Mouse (Mus musculus): ENCODE measurements around the gene Mfsd1.
A peak's percentile ranks its signal among the peaks of the same experiment; 100 is the strongest.

- TF ChIP-seq ZC3H11A (IDR thresholded peaks at IDR 0.05; ENCODE audit: borderline replicate concordance, low read depth, low read length) (no peak), HCFC1 (IDR thresholded peaks at IDR 0.05; ENCODE audit: borderline replicate concordance, insufficient read depth, low read length) (peak; percentile 89), CHD2 (IDR thresholded peaks at IDR 0.05; ENCODE audit: low read depth, low read length) (no peak), MAFK (IDR thresholded peaks at IDR 0.05; ENCODE audit: insufficient read depth, low read depth, low read length) (no peak)
Measured at GRCm38 (mm10) chr3:67553281-67553680, 29.3 kb upstream of the Mfsd1 start.
